Mouse (Mus musculus) neutrophil, adult 65 days (primary cell): ENCODE data around the gene Cacnb3. TPM values are rescaled to one million over a fixed set of nuclear protein-coding genes. Genes with fewer than 3 reads are reported as not detected.

ENCODE experiments used
- total RNA-seq: library from RNA; stranded (reverse); gene quantifications from 2 replicates; pipeline ENCODE4 v1.2.4, GENCODE M21; 2023

The Cacnb3 gene
- 0.43 and 1.2 TPM in 2 replicates for total RNA-seq

DNA sequence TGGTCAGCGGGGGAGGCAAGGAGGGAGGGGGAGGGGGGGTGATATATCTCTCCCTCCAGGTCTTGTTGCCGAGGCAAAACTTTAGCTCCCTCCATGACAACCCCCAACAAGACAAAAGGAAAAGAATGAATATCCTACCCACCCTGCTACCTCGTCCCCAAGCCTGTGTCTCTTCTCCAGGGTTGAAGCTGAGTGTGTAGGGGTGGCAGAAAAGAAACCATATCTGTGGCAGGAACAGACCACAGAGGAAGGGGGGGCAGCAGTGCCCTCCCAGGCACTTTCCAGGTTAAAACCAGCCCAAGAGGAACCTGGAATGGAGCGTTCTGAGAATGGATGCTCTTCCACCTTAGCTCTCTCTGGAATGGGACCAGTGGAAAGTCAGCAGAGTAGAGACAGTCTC, at the start of gene Cacnb3:
Cacnb3 (plus strand) TSS at position 301 of the 400 bp plus-strand sequence.

DNA sequence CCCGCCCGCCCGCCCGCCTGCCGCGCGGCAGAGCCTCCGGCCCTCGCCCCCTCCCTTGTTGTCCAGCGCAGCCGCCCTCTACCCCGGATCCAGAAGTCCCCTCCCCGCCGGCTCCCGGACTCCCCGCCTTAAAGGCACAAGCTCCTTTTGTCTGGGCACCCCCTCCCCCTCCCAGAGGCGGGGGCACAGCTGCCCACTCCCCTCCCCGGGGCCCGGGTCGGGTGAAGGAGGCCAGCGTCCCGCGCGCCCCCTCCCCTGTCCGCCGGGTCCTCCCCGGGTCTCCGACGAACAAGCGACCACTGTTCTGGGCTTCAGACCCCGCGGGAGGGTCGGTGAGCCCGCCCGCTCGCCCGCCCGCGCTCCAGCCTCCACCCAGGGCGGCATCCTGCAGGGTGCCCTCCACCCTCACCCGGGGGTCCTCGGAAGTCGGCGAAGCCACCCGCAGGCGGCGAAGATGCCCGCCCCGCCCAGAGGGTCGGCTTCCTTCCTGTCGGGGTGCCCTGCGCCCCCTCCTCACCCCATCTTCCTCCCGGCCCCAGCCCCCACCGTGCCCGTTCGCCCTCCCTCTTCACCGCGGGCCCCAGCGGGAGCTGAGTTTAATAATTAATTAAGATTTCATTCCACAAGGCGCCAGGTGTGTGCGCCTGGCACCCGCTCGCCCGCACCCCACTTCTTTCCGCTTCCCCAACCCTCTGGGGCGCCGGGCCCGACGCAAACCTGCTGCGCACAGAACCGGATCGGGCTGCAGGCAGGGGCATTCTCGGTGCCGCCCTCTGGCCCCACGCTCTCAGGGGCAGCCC, 21.1 kb upstream of the Cacnb3 start, which contains the start of gene Adcy6:
Adcy6 (minus strand) TSS at position 746 of the 800 bp plus-strand sequence.

DNA sequence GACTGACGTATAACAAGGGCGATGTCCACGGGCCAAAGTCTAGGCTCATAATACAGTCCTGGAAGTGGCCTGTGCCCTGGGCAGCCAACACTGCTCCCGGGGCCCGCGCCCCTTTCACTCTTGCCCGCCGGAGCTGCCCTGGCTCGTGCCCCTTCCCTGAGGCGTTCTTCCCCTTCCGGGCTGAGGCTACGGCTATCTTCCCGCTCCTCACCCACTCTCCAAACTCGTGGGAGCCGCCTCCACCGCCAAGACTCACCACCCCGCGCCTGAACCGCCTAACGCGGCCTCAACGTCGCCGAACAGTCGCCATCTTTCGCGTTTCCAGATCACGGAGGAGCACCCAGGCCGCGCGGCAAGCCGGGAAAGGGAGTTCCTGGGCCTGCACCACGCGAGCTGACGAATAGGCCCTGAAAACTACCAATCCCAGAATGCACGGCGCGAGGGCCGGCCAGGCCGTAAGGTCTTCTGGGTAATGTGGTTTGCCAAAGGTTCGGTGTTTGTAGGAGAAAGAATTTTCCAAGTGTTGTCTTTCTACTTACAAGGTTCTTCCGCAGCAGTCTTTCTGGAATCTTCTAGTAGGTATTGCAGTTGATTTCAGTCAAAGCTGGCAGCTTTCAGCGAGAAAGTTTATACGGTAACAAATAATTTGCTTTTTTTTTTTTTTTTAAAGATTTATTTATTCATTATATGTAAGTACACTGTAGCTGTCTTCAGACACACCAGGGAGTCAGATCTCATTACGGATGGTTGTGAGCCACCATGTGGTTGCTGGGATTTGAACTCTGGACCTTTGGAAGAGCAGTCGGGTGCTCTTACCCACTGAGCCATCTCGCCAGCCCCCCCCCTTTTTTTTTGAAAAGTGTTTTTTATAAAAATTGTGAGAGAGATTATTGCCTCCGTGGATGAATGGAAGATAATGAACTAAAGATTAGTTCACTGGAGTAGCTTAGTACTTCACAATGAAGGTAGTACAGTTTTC, 32.2 kb downstream of the Cacnb3 start, which contains the start of gene Ddx23:
Ddx23 (minus strand) TSS at position 328 of the 979 bp plus-strand sequence.

DNA sequence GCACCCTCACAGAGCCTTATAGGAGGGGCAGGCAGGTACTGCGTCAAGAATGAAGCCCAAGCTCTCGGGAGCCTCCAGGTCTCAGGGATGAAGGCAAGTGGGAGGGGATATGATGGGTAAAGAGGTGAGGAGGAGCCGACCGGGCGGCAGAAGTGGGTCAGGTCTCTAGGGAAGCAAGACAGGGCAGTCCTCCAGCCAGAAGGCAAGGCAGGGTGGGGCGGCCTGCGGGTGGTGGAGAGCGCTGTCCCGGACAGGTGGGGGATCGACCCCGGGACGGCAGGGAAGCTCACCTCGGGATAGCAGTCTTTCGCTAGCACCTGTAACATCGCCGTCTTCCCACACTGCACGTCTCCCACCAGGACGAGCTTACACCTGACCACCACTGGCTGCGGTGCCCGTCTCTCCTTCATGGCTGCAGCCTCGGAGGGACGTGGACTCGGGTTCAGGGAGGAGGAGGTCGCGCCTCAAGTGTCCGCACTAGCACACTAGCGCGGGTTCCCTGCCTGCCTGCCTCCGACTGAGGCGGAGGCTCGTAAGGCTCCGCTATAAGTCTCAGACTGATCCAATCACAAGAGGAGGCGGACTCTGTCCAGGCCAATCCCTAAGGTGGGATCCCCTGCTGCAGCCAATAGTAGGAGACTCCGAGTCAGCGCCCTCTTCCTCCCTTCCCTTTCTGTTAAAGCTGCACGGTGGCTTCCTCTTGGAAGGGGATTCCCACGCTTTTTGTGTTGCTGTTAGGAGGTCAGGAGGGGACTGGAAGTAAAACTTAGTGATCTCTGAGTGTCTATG, 46.5 kb downstream of the Cacnb3 start, which contains the start of gene Rnd1:
Rnd1 (minus strand) TSS at position 522 of the 789 bp plus-strand sequence.

Other genes starting within 250 kb of the Cacnb3 start
- gene Olfr283, start 249.9 kb upstream of the Cacnb3 start, total RNA-seq, result not detected in 2 replicates
- not detected in 2 replicates for gene Olfr282, start 199.6 kb upstream of the Cacnb3 start, total RNA-seq
- gene Olfr281, start 178.3 kb upstream of the Cacnb3 start, total RNA-seq, result not detected in 2 replicates
- gene OR5BS1P, start 160.9 kb upstream of the Cacnb3 start, total RNA-seq, result not detected in 2 replicates
- not detected in 2 replicates for gene Lalba, start 148.1 kb upstream of the Cacnb3 start, total RNA-seq
- gene Olfr279, start 138.4 kb upstream of the Cacnb3 start, total RNA-seq, result not detected in 2 replicates
- gene Kansl2, start 96.6 kb upstream of the Cacnb3 start, total RNA-seq, result 20.3 and 31.7 TPM in 2 replicates
- 156 and 177 TPM in 2 replicates for gene Ccnt1, start 59.9 kb upstream of the Cacnb3 start, total RNA-seq
- not detected in 2 replicates for gene 4930415O20Rik, start 59.8 kb upstream of the Cacnb3 start, total RNA-seq
- 1.5 and 2.5 TPM in 2 replicates for gene Adcy6, start 20.8 kb upstream of the Cacnb3 start, total RNA-seq
- gene Ddx23, start 32.1 kb downstream of the Cacnb3 start, total RNA-seq, result 68.1 and 73.5 TPM in 2 replicates
- 16.4 and 16.6 TPM in 2 replicates for gene Rnd1, start 46.6 kb downstream of the Cacnb3 start, total RNA-seq
- not detected in 2 replicates for gene Ccdc65, start 77.4 kb downstream of the Cacnb3 start, total RNA-seq
- gene Fkbp11, start 97.4 kb downstream of the Cacnb3 start, total RNA-seq, result 1.4 and 2.0 TPM in 2 replicates
- 72.9 and 90.8 TPM in 2 replicates for gene Arf3, start 132.4 kb downstream of the Cacnb3 start, total RNA-seq
- 0.18 TPM in 1 of 2 replicates, not detected in the other for gene Wnt10b, start 147.3 kb downstream of the Cacnb3 start, total RNA-seq
- gene Wnt1, start 159.0 kb downstream of the Cacnb3 start, total RNA-seq, result not detected in 2 replicates
- not detected in 2 replicates for gene Ddn, start 178.7 kb downstream of the Cacnb3 start, total RNA-seq
- 158 and 237 TPM in 2 replicates for gene Prkag1, start 200.7 kb downstream of the Cacnb3 start, total RNA-seq
- 122 and 166 TPM in 2 replicates for gene Kmt2d, start 240.4 kb downstream of the Cacnb3 start, total RNA-seq